Mouse (Mus musculus): Measurements from ENCODE around the gene E130308A19Rik. TPM values are rescaled to one million over a fixed set of nuclear protein-coding genes. Genes with fewer than 3 reads are reported as not detected.

The E130308A19Rik gene
- polyA plus RNA-seq, 1 experiment from 2014 or later, result 17.7 TPM

DNA sequence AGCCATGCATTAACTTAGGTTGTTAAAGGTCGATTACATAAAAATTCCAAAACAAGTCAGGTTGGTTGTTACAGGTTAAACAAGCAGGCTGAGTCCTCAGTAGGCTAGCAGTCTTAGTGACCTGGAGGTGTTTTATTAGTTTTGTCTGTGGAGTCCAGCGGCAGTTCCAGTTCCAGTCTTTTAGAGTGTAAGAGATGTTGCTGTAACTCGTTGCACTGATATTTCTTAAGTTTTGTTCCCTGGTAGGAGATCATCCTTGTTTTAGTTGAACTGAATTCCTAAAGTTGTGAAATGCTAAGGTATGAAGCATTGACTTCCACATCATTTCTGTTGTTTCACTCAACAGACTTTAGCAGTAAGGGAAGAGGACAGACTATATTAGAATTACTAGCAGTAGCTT is 70.8 kb downstream of the E130308A19Rik start:
- Histone ChIP-seq H3K27ac (no peak overlapping the region), H3K9me3 (no peaks in the 10 kb centered on the region), H3K9ac (no peak overlapping the region), H3K27me3 (replicated peaks) (no peaks in the 10 kb centered on the region), H3K4me1 (no peaks in the 10 kb centered on the region), H3K36me3 (no peaks in the 10 kb centered on the region), H3K4me3 (replicated peaks) (no peak overlapping the region), H3K4me2 (no peak overlapping the region)
- ATAC-seq (ENCODE audit: insufficient read depth, low FRiP score, low read depth), result no peak
- WGBS, result 83% methylated on average over 3 of the region's 3 CpGs

DNA sequence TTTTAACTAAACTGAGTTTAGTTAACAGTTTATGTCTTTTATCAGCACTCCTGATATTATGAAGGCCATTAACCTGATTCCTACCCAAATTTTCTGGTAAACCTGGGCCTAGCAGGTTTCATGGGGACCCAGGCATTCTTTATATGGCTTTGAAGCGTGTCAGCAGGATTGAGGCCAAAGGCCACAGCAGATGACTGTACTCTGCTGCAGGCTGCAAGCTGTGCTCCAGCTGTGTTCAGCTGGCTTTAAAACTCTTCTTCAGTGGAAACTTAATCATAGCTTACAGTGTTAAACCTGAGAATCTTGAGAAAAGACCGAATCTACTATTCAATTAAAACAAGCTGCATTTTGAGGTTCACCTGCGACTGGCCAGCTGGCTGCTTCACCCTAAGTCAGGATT is 71.9 kb downstream of the E130308A19Rik start:
- H3K4me3 ChIP-seq (replicated peaks), result no peak overlapping the region
- H3K27me3 ChIP-seq (replicated peaks), result no peaks in the 10 kb centered on the region
- no peak for ATAC-seq (ENCODE audit: insufficient read depth, low FRiP score, low read depth)
- H3K4me2 ChIP-seq, result no peak overlapping the region
- H3K36me3 ChIP-seq, result no peaks in the 10 kb centered on the region
- no peak overlapping the region for H3K9ac ChIP-seq
- H3K4me1 ChIP-seq, result no peaks in the 10 kb centered on the region
- WGBS, result 47% methylated on average over 3 of the region's 3 CpGs
- no peak overlapping the region for H3K27ac ChIP-seq
- H3K9me3 ChIP-seq, result no peaks in the 10 kb centered on the region

DNA sequence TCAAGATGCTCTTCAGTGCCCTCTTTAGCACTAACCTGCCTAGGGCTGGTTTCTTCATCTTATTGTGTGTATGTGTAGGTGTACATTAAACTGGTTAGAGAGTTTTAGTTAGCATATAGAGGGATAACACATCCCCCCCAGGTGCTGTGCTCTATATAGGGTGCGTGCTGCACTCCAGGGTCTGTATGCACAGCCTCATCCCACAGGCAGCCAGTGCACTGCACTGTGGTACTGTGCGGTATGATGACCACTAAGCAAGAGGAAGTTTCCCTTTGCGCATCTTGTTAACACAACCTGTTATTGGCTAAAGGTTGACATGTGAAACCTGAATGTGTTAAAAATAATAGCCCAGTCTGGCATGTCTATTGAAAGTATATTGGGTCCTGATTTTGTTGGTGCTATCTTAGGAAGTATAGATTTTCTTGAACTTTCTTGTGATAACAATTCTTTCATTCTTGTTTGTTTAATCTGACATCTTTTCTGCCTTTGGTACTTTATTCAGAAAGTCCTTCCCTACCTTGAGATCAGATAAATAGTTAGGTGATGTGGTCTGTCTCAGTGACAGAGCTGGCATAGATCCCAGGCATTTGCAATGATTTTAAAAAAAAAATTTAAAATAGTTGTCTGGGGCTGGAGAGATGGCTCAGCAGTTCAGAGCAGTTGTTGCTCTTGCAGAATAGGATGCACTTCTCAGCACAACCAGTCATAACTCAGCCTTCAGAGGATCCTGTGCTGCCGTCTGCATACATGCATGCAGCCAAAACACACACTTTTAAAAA is 73.2 kb downstream of the E130308A19Rik start:
- no peak overlapping the region for H3K4me2 ChIP-seq
- H3K9ac ChIP-seq, result no peak overlapping the region
- no peaks in the 10 kb centered on the region for H3K4me1 ChIP-seq
- H3K9me3 ChIP-seq, result no peaks in the 10 kb centered on the region
- no peaks in the 10 kb centered on the region for H3K36me3 ChIP-seq
- no peak overlapping the region for H3K27ac ChIP-seq
- no peak overlapping the region for H3K4me3 ChIP-seq (replicated peaks)
- ATAC-seq (ENCODE audit: insufficient read depth, low FRiP score, low read depth), result no peak
- no peaks in the 10 kb centered on the region for H3K27me3 ChIP-seq (replicated peaks)
- 85% methylated on average over 4 of the region's 4 CpGs for WGBS

DNA sequence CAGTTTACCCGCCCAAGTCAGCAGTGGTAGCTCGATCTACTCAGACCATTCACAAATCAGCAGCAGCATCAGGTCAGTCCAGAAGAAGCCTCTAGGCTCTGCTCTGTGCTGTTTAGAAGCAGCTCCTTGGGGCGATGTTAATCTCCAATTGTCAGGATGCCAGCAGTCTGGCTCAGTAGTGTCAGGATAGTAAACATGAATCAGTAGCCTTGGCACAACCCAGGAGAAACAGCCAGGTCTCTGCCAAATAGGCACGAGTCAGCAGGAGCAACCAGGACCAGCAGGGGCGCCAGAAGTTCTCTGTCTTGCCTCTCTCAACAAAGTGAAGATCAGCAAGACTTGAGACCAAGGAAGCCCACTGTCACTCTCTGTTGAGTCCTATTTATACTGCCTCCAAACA is 83.3 kb downstream of the E130308A19Rik start:
- H3K4me2 ChIP-seq, result no peak overlapping the region
- no peak overlapping the region for H3K27ac ChIP-seq
- 0 out of 2 replicates have a peak, but pooled peaks cover 3% of the 10 kb centered on the region for H3K4me1 ChIP-seq
- no peak overlapping the region for H3K4me3 ChIP-seq (replicated peaks)
- H3K9me3 ChIP-seq, result no peaks in the 10 kb centered on the region
- no peaks in the 10 kb centered on the region for H3K27me3 ChIP-seq (replicated peaks)
- WGBS, result 81% methylated on average over 5 of the region's 5 CpGs
- ATAC-seq (ENCODE audit: insufficient read depth, low FRiP score, low read depth), result no peak
- no peak overlapping the region for H3K9ac ChIP-seq
- H3K36me3 ChIP-seq, result no peaks in the 10 kb centered on the region

DNA sequence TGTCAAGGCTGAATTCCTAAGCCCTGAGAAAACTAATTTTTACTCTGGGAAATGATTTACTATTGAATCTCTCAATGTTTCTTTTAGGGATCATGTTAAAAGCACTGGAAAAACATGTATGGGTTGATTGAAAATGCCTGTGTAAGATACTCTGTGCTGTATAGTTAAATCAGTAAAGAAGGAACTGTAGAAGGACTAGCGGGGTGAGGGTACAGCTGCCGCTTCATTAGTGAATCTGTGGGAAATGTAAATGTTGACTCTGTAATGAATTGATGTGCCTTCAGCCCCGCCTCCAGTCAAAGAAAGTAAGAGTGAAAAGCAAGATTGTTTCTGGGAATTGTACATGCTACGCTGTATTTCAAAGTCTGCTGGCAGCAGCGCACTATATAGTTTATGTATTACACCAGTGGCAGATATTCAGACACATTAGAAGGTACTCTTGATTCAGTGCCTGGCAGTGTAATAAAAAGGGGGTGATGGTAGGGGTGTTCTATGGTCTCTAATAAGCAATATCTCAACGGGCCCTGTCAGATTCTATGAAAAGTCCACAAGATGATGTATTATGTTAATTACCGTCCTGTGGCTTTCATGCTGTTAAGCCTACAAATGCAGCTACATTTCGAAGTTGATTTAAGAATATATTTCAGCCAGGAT is 84.9 kb downstream of the E130308A19Rik start:
- H3K27ac ChIP-seq, result peak overlapping the region; percentile 36; the same call in 1 of the 2 replicates
- no peak for ATAC-seq (ENCODE audit: insufficient read depth, low FRiP score, low read depth)
- 34% methylated on average over 8 of the region's 8 CpGs for WGBS

DNA sequence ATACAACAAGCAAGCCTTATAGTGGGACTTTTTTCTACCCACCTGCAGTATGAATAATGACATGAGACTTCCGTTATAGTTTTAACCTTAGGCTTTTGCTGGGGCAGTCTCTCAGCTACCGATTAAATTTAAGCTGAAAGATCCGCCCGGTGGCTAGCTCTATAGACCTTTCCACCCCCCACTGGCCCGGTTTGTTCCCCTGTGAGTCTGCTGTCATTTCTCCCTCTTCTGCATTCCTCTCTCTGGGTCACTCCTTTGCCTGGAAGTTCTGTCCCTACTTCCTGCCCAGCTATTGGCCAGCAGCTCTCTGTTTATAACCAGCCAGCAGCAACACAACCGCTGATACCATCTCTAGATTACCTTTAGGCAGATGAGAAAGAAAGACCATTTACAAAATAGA is 86.4 kb downstream of the E130308A19Rik start:
- no peak overlapping the region for H3K27ac ChIP-seq
- peaks cover 3% of the 10 kb centered on the region; the same call in 1 of the 2 replicates for H3K4me1 ChIP-seq
- H3K4me3 ChIP-seq (replicated peaks), result no peak overlapping the region
- no peak overlapping the region for H3K4me2 ChIP-seq
- H3K27me3 ChIP-seq (replicated peaks), result no peaks in the 10 kb centered on the region
- WGBS, result 48% methylated on average over 6 of the region's 6 CpGs
- no peaks in the 10 kb centered on the region for H3K9me3 ChIP-seq
- H3K36me3 ChIP-seq, result no peaks in the 10 kb centered on the region
- no peak overlapping the region for H3K9ac ChIP-seq
- no peak for ATAC-seq (ENCODE audit: insufficient read depth, low FRiP score, low read depth)

More for the DNA sequence above, 84.9 kb downstream of the E130308A19Rik start:
- H3K9ac ChIP-seq, result no peak overlapping the region
- H3K36me3 ChIP-seq, result no peaks in the 10 kb centered on the region
- no peak overlapping the region for H3K4me3 ChIP-seq (replicated peaks)
- H3K4me1 ChIP-seq, result 0 out of 2 replicates have a peak, but pooled peaks cover 3% of the 10 kb centered on the region
- H3K4me2 ChIP-seq, result no peak overlapping the region
- H3K27me3 ChIP-seq (replicated peaks), result no peaks in the 10 kb centered on the region
- H3K9me3 ChIP-seq, result no peaks in the 10 kb centered on the region

DNA sequence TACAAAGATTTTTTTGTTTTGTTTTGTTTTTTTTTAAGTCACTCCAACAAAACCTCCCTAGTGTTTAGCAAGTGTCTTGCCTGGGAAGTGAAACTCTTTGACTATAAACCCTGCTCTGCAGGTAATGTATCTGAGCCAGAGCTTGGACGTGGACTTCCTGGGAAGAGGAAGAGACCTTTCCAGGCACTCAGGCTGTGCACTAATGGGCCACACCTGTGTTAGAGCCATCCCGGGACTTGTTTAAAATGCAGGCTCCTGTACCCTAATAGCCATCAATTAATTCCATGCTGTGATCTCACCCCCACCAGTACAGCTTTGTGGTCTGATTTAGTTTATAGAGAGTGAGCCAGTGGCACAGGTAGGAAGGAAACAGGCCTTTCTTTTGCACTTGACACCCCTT is 86.9 kb downstream of the E130308A19Rik start:
- H3K4me1 ChIP-seq, result peaks cover 3% of the 10 kb centered on the region; the same call in 1 of the 2 replicates
- 41% methylated on average over 2 of the region's 2 CpGs for WGBS

DNA sequence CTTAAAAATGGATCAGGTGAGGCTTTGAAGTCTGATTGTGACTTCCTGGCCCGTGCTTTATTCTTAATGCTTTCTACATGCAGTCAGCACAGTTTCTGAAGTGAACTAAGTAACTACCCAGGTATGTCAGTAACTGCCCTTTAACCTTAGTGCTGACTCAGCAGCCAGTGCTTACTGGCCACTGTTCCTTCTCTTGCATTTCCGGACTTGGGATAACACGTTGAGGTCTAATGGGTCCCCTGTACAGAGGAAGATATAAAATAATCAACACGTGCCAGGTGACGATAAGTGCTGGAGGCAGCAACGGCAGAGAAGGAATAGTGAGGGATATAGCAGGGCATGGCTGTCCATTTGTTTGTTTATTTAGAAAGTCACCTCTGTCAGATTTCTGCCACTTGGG is 88.5 kb downstream of the E130308A19Rik start:
- Histone ChIP-seq H3K27ac (no peak overlapping the region), H3K9ac (no peak overlapping the region), H3K4me1 (peaks cover 3% of the 10 kb centered on the region; the same call in 1 of the 2 replicates), H3K27me3 (replicated peaks) (no peaks in the 10 kb centered on the region), H3K4me3 (replicated peaks) (no peak overlapping the region), H3K9me3 (no peaks in the 10 kb centered on the region), H3K36me3 (no peaks in the 10 kb centered on the region), H3K4me2 (no peak overlapping the region)
- ATAC-seq (ENCODE audit: insufficient read depth, low FRiP score, low read depth), result no peak
- 67% methylated on average over 6 of the region's 6 CpGs for WGBS

More for the DNA sequence above, 86.9 kb downstream of the E130308A19Rik start:
- no peaks in the 10 kb centered on the region for H3K9me3 ChIP-seq
- H3K4me3 ChIP-seq (replicated peaks), result no peak overlapping the region
- H3K27ac ChIP-seq, result no peak overlapping the region
- no peak overlapping the region for H3K9ac ChIP-seq
- H3K27me3 ChIP-seq (replicated peaks), result no peaks in the 10 kb centered on the region
- H3K4me2 ChIP-seq, result no peak overlapping the region
- ATAC-seq (ENCODE audit: insufficient read depth, low FRiP score, low read depth), result no peak
- no peaks in the 10 kb centered on the region for H3K36me3 ChIP-seq

DNA sequence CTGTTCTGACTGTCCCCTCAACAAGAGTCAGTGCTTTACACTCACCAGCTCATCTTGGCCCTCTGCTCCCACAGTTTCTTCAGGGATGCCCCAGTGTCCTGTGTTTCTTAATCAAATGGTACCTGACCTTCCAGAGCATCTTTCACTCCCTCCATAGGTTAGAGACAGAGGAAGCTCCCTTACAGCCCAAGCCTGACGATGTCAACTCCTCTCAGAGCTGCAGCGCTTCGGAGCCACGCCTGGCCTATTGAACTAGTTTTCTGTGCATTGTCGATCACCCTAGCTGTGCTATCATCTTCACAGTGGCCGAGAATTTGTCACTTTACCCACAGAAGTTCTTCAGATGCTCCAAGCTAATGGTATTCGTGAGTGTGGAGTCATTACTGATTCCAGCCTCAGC is 88.9 kb downstream of the E130308A19Rik start:
- Histone ChIP-seq H3K4me3 (replicated peaks) (no peak overlapping the region), H3K9ac (no peak overlapping the region), H3K27ac (no peak overlapping the region), H3K27me3 (replicated peaks) (no peaks in the 10 kb centered on the region), H3K4me2 (no peak overlapping the region), H3K9me3 (no peaks in the 10 kb centered on the region), H3K4me1 (peaks cover 3% of the 10 kb centered on the region; the same call in 1 of the 2 replicates), H3K36me3 (no peaks in the 10 kb centered on the region)
- ATAC-seq (ENCODE audit: insufficient read depth, low FRiP score, low read depth), result no peak
- 81% methylated on average over 7 of the region's 7 CpGs for WGBS

DNA sequence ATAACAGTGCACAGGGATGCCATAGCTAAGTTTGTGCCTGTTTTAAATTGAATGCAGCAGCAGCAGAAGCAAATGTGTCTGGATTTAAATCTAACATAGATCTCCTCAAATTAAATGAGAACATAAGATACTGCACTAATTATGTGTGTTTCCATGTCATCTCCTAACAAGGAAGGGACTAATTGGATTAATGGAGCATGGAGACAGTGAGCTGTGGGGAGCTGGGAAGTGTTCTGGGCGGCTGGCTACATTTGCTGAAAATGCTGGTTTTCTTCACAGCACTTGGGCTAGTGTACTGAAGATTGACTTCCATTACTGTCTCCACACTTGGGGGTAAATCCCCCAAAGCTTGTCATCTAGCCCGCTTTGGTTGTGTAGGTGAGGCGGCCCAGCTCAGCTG is 89.5 kb downstream of the E130308A19Rik start:
- Histone ChIP-seq H3K36me3 (no peaks in the 10 kb centered on the region), H3K4me3 (replicated peaks) (no peak overlapping the region), H3K27ac (no peak overlapping the region), H3K4me2 (no peak overlapping the region), H3K9me3 (no peaks in the 10 kb centered on the region), H3K4me1 (peaks cover 3% of the 10 kb centered on the region; the same call in 1 of the 2 replicates), H3K9ac (no peak overlapping the region), H3K27me3 (replicated peaks) (no peaks in the 10 kb centered on the region)
- 96% methylated on average over 3 of the region's 3 CpGs for WGBS
- no peak for ATAC-seq (ENCODE audit: insufficient read depth, low FRiP score, low read depth)

DNA sequence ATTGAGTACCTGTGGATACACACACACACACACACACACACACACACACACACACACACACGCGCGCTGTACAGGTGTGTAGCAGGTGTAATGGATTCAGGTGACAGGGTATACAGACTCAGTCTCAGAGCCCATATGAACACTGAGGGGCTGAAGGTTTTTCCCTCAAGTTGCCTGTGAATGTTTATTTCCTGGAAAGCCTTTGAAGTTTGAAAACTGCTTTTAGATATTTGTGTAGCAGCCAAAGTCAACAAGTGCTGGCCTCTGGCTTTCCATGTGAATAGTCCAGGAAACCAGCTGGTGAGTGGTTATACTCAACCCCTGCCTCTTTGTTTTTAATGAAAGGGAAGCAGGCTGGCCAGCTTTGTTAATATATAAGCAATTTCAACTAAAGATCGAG is 91.3 kb downstream of the E130308A19Rik start:
- H3K4me3 ChIP-seq (replicated peaks), result no peak overlapping the region
- peaks cover 1% of the 10 kb centered on the region; the same call in 1 of the 2 replicates for H3K4me1 ChIP-seq
- H3K4me2 ChIP-seq, result no peak overlapping the region
- H3K27ac ChIP-seq, result peak overlapping the region; percentile 17; the same call in 1 of the 2 replicates
- H3K9me3 ChIP-seq, result no peaks in the 10 kb centered on the region
- WGBS, result 51% methylated on average over 4 of the region's 4 CpGs
- no peak overlapping the region for H3K9ac ChIP-seq
- ATAC-seq (ENCODE audit: insufficient read depth, low FRiP score, low read depth), result peak; percentile 83
- no peaks in the 10 kb centered on the region for H3K27me3 ChIP-seq (replicated peaks)
- no peaks in the 10 kb centered on the region for H3K36me3 ChIP-seq

DNA sequence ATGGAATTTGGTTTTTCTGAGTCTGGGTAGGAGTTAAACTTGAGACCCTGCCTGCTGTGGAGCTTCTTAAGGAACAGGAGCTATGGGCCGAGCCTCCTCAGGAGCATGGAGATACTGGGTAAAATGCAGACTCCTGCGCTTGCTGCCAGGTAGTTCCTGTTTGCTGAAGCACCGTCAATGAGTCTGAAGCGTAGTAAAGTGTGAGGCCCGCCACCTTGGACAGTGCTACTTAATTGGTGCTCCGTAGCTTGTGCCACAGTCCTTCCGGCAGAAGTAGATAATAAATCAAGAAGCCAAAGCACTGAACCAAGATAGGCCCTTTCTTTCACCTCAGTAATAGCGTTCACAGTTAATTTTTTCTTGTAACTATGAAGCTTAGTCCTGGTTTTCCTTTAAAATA is 92.5 kb downstream of the E130308A19Rik start:
- no peak overlapping the region for H3K4me3 ChIP-seq (replicated peaks)
- no peak for ATAC-seq (ENCODE audit: insufficient read depth, low FRiP score, low read depth)
- WGBS, result 52% methylated on average over 8 of the region's 8 CpGs
- H3K36me3 ChIP-seq, result no peaks in the 10 kb centered on the region
- H3K9me3 ChIP-seq, result no peaks in the 10 kb centered on the region
- no peak overlapping the region for H3K9ac ChIP-seq
- H3K27ac ChIP-seq, result no peak overlapping the region
- H3K4me1 ChIP-seq, result no peaks in the 10 kb centered on the region; the same call in 1 of the 2 replicates
- H3K27me3 ChIP-seq (replicated peaks), result no peaks in the 10 kb centered on the region
- H3K4me2 ChIP-seq, result no peak overlapping the region

Data from stomach, embryonic 15.5 days (tissue).